Mouse (Mus musculus): ENCODE measurements around the gene Cks1brt. TPM values are rescaled to one million over a fixed set of nuclear protein-coding genes. Genes with fewer than 3 reads are reported as not detected.
"Not testable (repeated sequence)": the region's sequence is repeated elsewhere in the genome, so short reads cannot be mapped to it uniquely, and the experiment has no call there.

Cks1brt gene
- not detected for total RNA-seq (2021)

DNA sequence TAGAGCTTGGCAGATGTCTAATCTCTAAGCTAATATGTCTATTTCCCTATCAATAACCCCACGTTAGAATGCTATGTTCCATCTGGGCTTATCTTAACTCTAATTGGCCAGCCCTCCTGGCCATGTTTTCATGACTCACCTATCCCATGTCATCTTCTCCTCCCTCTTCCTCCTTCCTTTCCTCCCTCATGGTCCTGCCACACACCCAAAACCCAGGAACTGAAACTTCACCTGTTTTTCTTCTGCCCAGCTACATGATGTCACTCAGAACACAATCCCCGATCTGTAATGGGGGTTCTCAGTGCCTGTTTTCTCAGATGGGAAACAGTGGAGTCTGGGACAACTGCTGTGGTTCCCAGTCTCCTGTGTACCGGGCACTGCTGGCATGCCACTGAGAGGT, at the start of gene Cks1brt:
TSS of gene Cks1brt (plus strand) at position 301 of the 400 bp plus-strand sequence.
- no peak for DNase-seq

DNA sequence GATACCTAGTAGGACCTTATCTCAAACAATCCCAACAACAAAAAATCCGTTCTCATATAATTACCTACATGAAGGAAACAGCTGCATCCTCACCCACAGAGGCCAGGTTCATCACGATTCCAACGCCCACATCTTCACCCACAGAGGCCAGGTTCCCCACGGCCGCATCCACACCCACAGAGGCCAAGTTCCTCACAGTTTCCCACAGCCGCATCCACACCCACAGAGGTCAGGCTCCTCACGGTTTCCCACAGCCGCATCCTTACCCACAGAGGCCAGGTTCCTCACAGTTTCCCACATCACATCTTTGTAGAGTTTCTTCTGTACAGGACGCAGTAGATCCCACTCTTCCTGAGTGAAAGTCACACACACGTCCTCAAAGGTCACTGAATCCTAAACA, 38.5 kb upstream of the Cks1brt start:
- no peak for DNase-seq

DNA sequence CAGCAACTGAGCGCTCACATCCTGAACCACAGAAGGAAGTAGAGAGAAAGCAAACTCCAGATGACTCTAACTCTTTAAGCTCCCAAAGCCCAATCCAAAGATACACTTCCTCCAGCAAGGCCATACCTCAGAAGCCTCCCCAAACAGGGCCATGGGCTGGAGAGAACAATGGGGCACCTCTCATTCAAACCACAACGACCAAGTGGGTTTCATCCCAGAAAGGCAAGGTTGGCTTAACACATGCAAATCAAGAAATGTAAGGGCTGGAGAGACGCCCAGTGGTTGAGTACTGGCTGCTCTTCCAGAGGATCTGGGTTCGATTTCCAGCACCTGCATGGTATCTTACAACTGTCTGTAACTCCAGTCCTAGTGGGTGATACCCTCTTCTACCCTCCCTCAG, 36.2 kb upstream of the Cks1brt start:
- DNase-seq, result no peak

DNA sequence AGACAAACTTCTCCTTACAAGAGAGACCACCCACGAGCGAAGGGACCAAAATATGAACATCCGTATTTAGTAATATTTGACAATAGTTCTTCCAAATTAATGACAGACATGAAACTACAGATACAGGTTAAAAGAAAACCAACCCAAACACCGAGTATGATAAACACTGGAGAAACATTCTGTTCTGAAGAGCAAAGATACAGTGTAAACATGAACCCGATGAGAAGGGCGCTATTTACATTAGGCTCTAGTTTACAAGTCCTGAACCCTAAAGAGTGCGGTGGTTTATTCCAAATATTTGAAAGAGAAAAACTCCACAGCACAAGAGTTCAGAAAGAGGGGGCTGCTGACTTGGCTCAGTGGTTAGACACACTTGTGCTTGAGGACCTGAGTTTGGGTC, 34.7 kb upstream of the Cks1brt start:
- DNase-seq, result no peak

DNA sequence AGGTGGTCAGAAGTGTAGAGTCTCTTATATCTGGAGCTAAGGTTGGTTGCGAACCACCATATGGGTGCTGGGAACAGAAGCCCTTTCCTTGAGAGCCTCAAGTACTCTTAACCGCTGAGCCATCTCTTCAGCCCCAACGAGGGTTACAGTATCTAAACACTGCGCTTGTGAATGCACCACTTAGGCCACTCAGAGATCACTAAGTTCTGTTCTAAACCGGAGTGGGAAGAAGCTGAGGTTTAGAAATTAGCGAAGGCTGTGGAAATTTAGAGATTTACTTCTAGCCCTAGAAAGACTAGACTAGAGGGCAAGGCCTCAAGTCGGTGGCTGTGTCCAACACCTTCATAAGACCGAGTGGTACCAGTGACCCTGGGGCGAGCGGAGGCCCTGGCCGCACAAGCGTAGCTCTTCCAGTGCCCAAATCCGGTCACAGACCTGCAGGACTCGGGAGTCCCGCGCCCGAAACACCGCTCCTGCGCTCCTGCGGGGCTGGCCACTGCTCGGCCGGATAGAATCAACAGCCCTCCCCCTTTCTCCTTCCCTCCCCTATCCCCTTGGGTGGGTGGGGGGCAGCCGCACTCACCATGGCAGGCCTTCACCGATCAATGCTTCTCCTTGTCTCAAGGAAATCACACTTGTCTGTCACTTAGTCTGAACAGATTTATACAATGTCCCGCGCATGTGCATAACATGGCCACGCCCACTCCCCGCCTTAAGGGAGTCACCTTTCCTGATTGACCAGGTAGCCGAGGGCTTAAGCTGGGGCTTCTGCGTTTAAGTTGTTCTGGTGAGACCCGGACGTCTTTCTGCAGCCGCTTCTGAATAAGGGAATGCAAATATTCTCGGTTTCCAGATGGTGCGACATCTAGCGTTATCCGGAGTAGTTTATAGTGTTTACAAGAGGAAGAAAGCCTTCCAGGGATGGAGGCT, 32.4 kb upstream of the Cks1brt start:
- DNase-seq, result peak; percentile 78

DNA sequence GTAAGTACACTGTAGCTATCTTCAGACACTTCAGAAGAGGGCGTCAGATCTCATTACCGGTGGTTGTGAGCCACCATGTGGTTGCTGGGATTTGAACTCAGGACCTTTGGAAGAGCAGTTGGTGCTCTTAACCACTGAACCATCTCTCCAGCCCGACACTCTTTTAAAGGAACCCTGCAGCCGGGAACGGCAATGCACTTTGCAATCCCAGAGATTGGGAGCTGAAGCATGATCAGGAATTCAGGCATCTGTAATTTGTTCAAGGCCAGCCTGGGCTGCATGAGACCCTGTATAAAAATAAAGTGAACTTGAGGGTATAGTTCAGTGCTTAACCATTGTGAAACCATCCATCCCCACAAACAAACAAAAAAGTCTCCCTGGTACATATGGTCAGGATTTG, 31.5 kb upstream of the Cks1brt start:
- not testable (repeated sequence) for DNase-seq

DNA sequence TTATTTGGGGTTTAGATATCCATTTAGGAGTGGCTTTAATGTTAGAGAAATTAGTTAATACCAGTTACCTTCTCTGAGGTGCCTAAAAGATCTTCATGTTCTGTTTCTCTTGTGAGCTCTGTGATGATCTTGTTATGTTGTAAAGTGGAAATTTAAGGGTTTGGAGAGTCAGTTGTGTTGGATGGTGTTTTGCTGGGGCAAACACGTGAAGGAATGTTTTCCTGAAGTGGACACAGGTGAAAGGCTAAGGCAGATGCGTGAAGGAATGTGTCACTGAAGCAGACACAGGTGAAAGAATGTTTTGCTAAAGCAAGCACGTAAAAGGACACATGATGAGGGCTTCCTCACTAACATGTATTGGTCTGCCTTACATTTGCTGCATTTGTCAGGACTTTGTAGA, 28.7 kb upstream of the Cks1brt start, which contains the start of gene Zfp791:
TSS of gene Zfp791 (minus strand) at position 101 of the 400 bp plus-strand sequence.
- DNase-seq, result no peak

DNA sequence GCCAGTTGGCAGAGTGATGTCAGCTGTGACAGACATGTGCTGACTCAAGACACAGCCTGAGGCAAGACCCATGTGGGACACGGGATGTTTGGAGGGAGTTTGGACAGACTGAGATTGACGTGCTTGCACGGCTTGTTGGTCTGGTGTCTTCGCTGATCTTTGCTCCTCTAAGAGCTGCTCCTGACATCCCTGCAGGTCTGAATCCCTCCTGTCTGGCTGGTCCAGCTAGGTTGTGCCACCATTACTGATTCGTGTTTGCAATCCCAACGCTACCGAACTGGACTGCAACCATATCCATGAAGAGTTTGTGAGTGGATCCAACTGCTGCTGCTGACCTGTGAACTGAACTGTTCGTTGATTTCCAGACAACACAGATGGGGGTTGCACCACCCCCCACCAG, 28.0 kb upstream of the Cks1brt start:
- no peak for DNase-seq

DNA sequence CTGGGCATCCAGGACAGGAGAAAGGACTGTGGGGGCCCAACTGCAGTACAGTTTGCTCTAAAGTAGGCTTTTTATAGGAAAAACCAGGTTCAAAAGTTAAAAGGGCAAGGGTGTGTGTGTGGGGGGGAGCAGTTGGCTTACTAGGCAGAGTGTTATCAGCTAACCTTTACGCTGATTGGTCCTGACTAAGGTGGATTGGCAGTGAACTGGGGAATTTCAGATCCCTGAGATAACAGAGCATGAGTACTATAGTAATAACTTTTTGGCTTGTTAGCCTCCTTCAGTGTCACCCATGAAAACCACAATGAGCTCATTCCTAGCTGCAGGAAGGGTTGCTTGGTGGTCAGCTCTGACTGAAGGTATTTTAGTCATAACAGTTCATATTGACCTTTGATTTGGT, 19.4 kb upstream of the Cks1brt start:
- DNase-seq, result no peak

DNA sequence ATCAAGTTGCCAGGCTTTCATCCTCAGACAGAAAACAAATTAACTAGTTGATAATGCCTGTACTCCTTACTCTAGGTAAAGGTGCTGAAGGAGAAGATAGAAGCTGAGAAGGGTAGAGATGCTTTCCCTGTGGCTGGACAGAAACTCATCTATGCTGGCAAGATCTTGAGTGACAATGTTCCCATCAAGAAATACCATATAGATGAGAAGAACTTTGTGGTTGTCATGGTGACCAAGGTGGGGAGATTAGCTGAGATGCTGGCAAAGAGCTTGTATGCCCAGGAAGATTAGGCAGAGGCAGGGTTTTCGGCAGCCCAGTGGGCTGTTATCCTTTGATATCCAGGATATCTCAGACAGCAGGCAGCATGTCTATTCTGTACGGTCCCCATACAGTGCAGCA, 16.0 kb upstream of the Cks1brt start:
- not testable (repeated sequence) for DNase-seq

DNA sequence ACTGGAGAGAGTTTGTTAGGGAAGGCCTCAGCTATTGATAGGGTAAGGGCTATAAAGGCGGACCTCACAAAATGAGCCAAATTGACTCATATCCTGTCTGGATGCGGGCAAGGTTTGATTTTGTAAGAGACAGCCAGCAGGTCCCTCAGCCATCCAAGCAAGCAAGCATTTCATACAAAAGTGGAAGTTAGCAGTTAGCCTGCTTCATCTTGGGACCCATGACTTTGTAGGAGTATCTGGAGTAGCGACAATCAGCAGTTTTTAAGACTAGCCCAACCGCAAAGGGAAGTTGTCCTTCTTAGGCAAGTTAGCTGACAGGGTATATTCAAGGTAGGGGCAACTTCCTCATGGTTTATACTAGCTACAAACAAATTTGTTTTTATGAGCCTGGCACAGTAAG, 9.2 kb upstream of the Cks1brt start:
- no peak for DNase-seq

DNA sequence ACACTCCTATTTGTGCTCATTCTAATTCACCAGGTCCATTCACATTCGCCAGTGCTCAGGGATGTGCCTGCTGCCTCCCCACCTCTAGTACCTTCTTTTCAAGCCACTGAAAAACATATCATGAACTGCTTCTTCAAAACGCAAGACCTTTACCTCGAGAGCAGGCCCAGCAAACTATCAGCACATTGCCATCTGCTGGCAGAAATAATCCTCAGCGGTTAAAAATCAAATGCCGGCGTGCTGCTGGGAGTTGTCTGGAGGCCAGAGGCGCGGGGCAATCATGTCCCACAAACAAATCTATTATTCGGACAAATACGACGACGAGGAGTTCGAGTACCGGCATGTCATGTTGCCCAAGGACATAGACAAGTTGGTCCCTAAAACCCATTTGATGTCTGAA, 19.6 kb downstream of the Cks1brt start:
- DNase-seq, result peak; percentile 68

DNA sequence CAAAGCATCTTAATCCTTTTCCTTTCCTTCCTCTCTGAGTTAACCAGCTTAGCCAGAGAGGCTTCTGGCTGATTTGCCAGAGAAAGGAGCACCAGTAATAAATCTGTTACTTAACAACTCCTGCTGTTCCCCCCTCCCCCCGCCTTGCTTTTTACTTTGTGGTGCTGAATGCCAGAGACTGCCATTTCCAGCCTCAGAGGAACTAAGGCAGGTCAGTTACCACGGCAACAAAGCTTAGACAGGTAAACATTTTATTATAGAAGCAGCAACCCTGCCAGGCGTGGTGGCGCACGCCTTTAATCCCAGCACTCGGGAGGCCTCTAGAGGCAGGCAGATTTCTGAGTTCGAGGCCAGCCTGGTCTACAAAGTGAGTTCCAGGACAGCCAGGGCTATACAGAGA, 24.2 kb downstream of the Cks1brt start:
- no peak for DNase-seq

DNA sequence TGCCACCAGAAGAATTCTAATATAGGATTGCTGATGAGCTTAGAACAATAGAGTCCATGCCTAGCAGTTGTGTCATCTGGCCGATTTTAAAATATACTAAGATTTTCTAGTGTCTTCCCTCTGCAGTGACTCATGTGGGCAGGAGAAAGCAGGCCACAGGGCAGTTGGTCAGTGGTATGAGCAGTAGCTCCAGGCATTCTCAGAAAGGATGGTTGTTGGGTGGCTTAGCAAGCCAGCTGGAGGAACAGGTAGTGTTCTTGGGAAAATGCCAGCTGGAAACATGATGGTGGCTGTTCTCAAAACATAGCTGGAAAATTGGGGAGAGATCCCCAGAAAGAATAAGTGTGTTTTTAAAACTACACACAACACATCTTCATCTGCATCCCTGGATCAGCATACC, 40.6 kb downstream of the Cks1brt start:
- DNase-seq, result no peak

DNA sequence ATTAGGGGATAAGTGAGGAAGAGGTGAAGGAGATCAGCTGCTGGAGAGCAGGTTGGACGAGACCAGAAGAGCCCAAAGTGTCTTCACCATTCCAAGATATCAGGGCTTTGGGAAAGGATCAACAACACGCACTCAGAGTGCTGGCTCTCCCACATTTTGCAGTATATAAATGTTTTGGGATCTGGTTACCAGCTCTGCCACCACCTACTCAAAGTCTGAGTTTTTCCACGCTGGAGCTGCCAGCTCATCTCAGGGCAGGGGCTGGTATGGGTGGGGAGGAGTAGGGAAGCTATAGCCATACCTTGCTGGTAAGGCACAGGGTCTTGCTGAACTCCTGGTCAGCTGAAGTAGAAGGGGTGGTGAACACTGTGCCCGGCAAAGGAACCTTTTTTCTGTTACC, 68.5 kb downstream of the Cks1brt start:
- DNase-seq, result no peak

DNA sequence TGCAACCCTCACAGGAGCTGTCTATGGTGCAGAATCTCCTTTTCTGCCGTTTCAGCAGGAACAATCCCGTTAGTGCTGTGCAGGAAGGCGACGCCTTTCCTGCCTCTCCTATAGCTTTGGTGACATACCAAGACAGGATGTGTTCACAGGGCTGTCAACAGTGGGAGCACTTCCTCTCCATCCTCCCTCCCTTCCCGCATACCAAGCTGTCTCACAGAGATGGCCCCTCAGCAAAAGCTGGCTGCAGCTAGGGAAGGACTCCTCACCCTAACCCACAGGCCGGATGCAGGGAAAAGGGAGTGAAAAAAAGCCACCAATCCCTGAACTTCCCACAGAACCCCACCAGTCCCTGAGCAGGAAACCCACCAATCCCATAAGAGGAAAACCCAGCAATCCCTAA, 69.3 kb downstream of the Cks1brt start:
- DNase-seq, result peak; percentile 36

Small RNA genes lying within 50 kb of the gene (microRNA-seq; reads per million reads assigned to microRNA genes)
- 0 reads per million in 2 experiments for gene Gm23388

Other genes starting within 250 kb of the Cks1brt start
- gene Klf1, start 250.0 kb upstream of the Cks1brt start, total RNA-seq (2021), result under 1 TPM in 1 of 2 experiments, not detected in 1; 0.23 TPM
- gene Dnase2a, start 243.4 kb upstream of the Cks1brt start, total RNA-seq (2021), result 1 to 10 TPM; 6.0 to 7.1 TPM
- gene Mast1, start 214.6 kb upstream of the Cks1brt start, total RNA-seq (2021), result under 1 TPM; 0.09 to 0.24 TPM
- not detected for gene Rtbdn, start 204.9 kb upstream of the Cks1brt start, total RNA-seq (2021)
- 1 to 10 TPM in 1 of 2 experiments, not detected in 1; 1.5 TPM for gene Gm49661, start 182.5 kb upstream of the Cks1brt start, total RNA-seq (2021)
- 100 to 1,000 TPM; 678 to 716 TPM for gene Prdx2, start 182.3 kb upstream of the Cks1brt start, total RNA-seq (2021)
- 10 to 100 TPM; 61.8 to 69.1 TPM for gene Rnaseh2a, start 182.2 kb upstream of the Cks1brt start, total RNA-seq (2021)
- gene Junb, start 173.2 kb upstream of the Cks1brt start, total RNA-seq (2021), result 10 to 100 TPM; 12.3 to 12.4 TPM
- 1 to 10 TPM; 2.2 to 2.6 TPM for gene Hook2, start 161.3 kb upstream of the Cks1brt start, total RNA-seq (2021)
- gene Best2, start 137.4 kb upstream of the Cks1brt start, total RNA-seq (2021), result not detected
- 10 to 100 TPM; 82.3 to 85.2 TPM for gene Asna1, start 126.6 kb upstream of the Cks1brt start, total RNA-seq (2021)
- 100 to 1,000 TPM; 132 to 133 TPM for gene Trir, start 125.1 kb upstream of the Cks1brt start, total RNA-seq (2021)
- 10 to 100 TPM; 36.4 to 41.0 TPM for gene Tnpo2, start 115.0 kb upstream of the Cks1brt start, total RNA-seq (2021)
- gene Fbxw9, start 91.9 kb upstream of the Cks1brt start, total RNA-seq (2021), result 10 to 100 TPM; 14.1 to 15.1 TPM
- gene Gm5741, start 83.9 kb upstream of the Cks1brt start, total RNA-seq (2021), result not detected
- 10 to 100 TPM; 40.0 to 40.5 TPM for gene Dhps, start 80.2 kb upstream of the Cks1brt start, total RNA-seq (2021)
- gene Wdr83os, start 71.2 kb upstream of the Cks1brt start, total RNA-seq (2021), result 10 to 100 TPM; 52.4 to 61.0 TPM
- 10 to 100 TPM; 22.7 to 28.9 TPM for gene Wdr83, start 70.6 kb upstream of the Cks1brt start, total RNA-seq (2021)
- gene Man2b1, start 68.7 kb upstream of the Cks1brt start, total RNA-seq (2021), result 10 to 100 TPM; 26.5 to 29.9 TPM
- 1 to 10 TPM; 1.5 to 2.0 TPM for gene Zfp791, start 28.8 kb upstream of the Cks1brt start, total RNA-seq (2021)
- not detected for gene Olfr371, start 74.1 kb downstream of the Cks1brt start, total RNA-seq (2021)
- 10 to 100 TPM; 27.7 to 30.3 TPM for gene Orc6, start 147.7 kb downstream of the Cks1brt start, total RNA-seq (2021)
- 10 to 100 TPM; 74.5 to 78.3 TPM for gene Vps35, start 147.9 kb downstream of the Cks1brt start, total RNA-seq (2021)
- gene Mylk3, start 234.4 kb downstream of the Cks1brt start, total RNA-seq (2021), result 100 to 1,000 TPM; 245 to 262 TPM

All from heart, postnatal 4 days (tissue).